Mouse (Mus musculus): Measurements from ENCODE around the gene Hsp90ab1. TPM values are rescaled to one million over a fixed set of nuclear protein-coding genes. Genes with fewer than 3 reads are reported as not detected.

Gene Hsp90ab1
- polyA plus RNA-seq, 1 experiment from 2014 or later: 2,187 TPM

- H3K9me3 ChIP-seq: no peaks in the 10 kb centered on the region
- 3% methylated on average over 64 of the region's 68 CpGs for WGBS
- H3K27ac ChIP-seq (replicated peaks): peak overlapping the region; percentile 98
- peaks cover 78% of the 10 kb centered on the region for H3K27me3 ChIP-seq (replicated peaks; ENCODE audit: low read depth, poor library complexity, severe bottlenecking)
- H3K36me3 ChIP-seq (replicated peaks): peaks cover 17% of the 10 kb centered on the region
- peak; percentile 87 for DNase-seq (ENCODE audit: low spot score)
- peaks cover 64% of the 10 kb centered on the region for H3K4me1 ChIP-seq
- peak overlapping the region; percentile 95 for H3K4me3 ChIP-seq
Observed at GRCm38 (mm10) chr17:45548541-45549512, 24.2 kb downstream of the Hsp90ab1 start.

- Histone ChIP-seq H3K36me3 (replicated peaks) (peaks cover 17% of the 10 kb centered on the region), H3K27me3 (replicated peaks; ENCODE audit: low read depth, poor library complexity, severe bottlenecking) (peaks cover 83% of the 10 kb centered on the region), H3K9me3 (no peaks in the 10 kb centered on the region), H3K4me1 (peaks cover 64% of the 10 kb centered on the region), H3K27ac (replicated peaks) (no peak overlapping the region), H3K4me3 (peak overlapping the region; percentile 95; the same call in 1 of the 2 replicates)
- WGBS: 72% methylated on average over 5 of the region's 5 CpGs
- no peak for DNase-seq (ENCODE audit: low spot score)
Observed at GRCm38 (mm10) chr17:45547461-45548190, 25.4 kb downstream of the Hsp90ab1 start.

- H3K36me3 ChIP-seq (replicated peaks): peaks cover 17% of the 10 kb centered on the region
- peaks cover 90% of the 10 kb centered on the region for H3K27me3 ChIP-seq (replicated peaks; ENCODE audit: low read depth, poor library complexity, severe bottlenecking)
- no peak overlapping the region for H3K27ac ChIP-seq (replicated peaks)
- H3K9me3 ChIP-seq: no peaks in the 10 kb centered on the region
- 66% methylated on average over 16 of the region's 16 CpGs for WGBS
- DNase-seq (ENCODE audit: low spot score): no peak
- H3K4me1 ChIP-seq: peaks cover 62% of the 10 kb centered on the region
- no peak overlapping the region for H3K4me3 ChIP-seq
Observed at GRCm38 (mm10) chr17:45546941-45547340, 26.1 kb downstream of the Hsp90ab1 start.

- Histone ChIP-seq H3K27ac (replicated peaks) (peak overlapping the region; percentile 19; the same call in 1 of the 2 replicates), H3K9me3 (no peaks in the 10 kb centered on the region), H3K36me3 (replicated peaks) (peaks cover 17% of the 10 kb centered on the region), H3K4me3 (peak overlapping the region; percentile 51), H3K27me3 (replicated peaks; ENCODE audit: low read depth, poor library complexity, severe bottlenecking) (peaks cover 93% of the 10 kb centered on the region), H3K4me1 (peaks cover 47% of the 10 kb centered on the region)
- DNase-seq (ENCODE audit: low spot score): peak; percentile 53
- WGBS: 5% methylated on average over 74 of the region's 74 CpGs
Observed at GRCm38 (mm10) chr17:45545278-45545961, 27.7 kb downstream of the Hsp90ab1 start.

GRCm38 (mm10) chr17:45544873-45545277 lies 28.2 kb downstream of the Hsp90ab1 start:
- Histone ChIP-seq H3K4me1 (peaks cover 42% of the 10 kb centered on the region), H3K9me3 (no peaks in the 10 kb centered on the region), H3K4me3 (peak overlapping the region; percentile 51), H3K36me3 (replicated peaks) (peaks cover 17% of the 10 kb centered on the region), H3K27ac (replicated peaks) (peak overlapping the region; percentile 19; the same call in 1 of the 2 replicates), H3K27me3 (replicated peaks; ENCODE audit: low read depth, poor library complexity, severe bottlenecking) (peaks cover 93% of the 10 kb centered on the region)
- no peak for DNase-seq (ENCODE audit: low spot score)
- 2% methylated on average over 46 of the region's 46 CpGs for WGBS

GRCm38 (mm10) chr17:45544001-45544872 lies 28.8 kb downstream of the Hsp90ab1 start:
- H3K36me3 ChIP-seq (replicated peaks): peaks cover 17% of the 10 kb centered on the region
- H3K9me3 ChIP-seq: no peaks in the 10 kb centered on the region
- peaks cover 100% of the 10 kb centered on the region for H3K27me3 ChIP-seq (replicated peaks; ENCODE audit: low read depth, poor library complexity, severe bottlenecking)
- DNase-seq (ENCODE audit: low spot score): peak; percentile 47
- H3K4me1 ChIP-seq: peaks cover 36% of the 10 kb centered on the region
- H3K27ac ChIP-seq (replicated peaks): 0 out of 2 replicates have a peak overlapping the region, but pooled peaks have one; percentile 19
- H3K4me3 ChIP-seq: peak overlapping the region; percentile 51
- WGBS: 5% methylated on average over 24 of the region's 24 CpGs

GRCm38 (mm10) chr17:45543115-45543514 lies 30.0 kb downstream of the Hsp90ab1 start:
- WGBS: 21% methylated on average over 1 of the region's 1 CpGs
- Histone ChIP-seq H3K4me3 (no peak overlapping the region), H3K9me3 (no peaks in the 10 kb centered on the region), H3K27me3 (replicated peaks; ENCODE audit: low read depth, poor library complexity, severe bottlenecking) (peaks cover 100% of the 10 kb centered on the region), H3K4me1 (peaks cover 25% of the 10 kb centered on the region), H3K27ac (replicated peaks) (no peak overlapping the region), H3K36me3 (replicated peaks) (peaks cover 17% of the 10 kb centered on the region)
- DNase-seq (ENCODE audit: low spot score): no peak

GRCm38 (mm10) chr17:45542705-45543104 lies 30.4 kb downstream of the Hsp90ab1 start:
- no peaks in the 10 kb centered on the region for H3K9me3 ChIP-seq
- peaks cover 100% of the 10 kb centered on the region for H3K27me3 ChIP-seq (replicated peaks; ENCODE audit: low read depth, poor library complexity, severe bottlenecking)
- no peak overlapping the region for H3K27ac ChIP-seq (replicated peaks)
- WGBS: 80% methylated on average over 2 of the region's 2 CpGs
- no peak overlapping the region for H3K4me3 ChIP-seq
- no peak for DNase-seq (ENCODE audit: low spot score)
- peaks cover 25% of the 10 kb centered on the region for H3K4me1 ChIP-seq
- peaks cover 17% of the 10 kb centered on the region for H3K36me3 ChIP-seq (replicated peaks)

- H3K27ac ChIP-seq (replicated peaks): no peak overlapping the region
- 42% methylated on average over 6 of the region's 6 CpGs for WGBS
- no peak for DNase-seq (ENCODE audit: low spot score)
- no peaks in the 10 kb centered on the region for H3K9me3 ChIP-seq
- no peak overlapping the region for H3K4me3 ChIP-seq
- H3K36me3 ChIP-seq (replicated peaks): peaks cover 17% of the 10 kb centered on the region
- peaks cover 97% of the 10 kb centered on the region for H3K27me3 ChIP-seq (replicated peaks; ENCODE audit: low read depth, poor library complexity, severe bottlenecking)
- H3K4me1 ChIP-seq: peaks cover 25% of the 10 kb centered on the region
Observed at GRCm38 (mm10) chr17:45542129-45542528, 30.9 kb downstream of the Hsp90ab1 start.

- Histone ChIP-seq H3K4me3 (no peak overlapping the region), H3K4me1 (peaks cover 9% of the 10 kb centered on the region), H3K36me3 (replicated peaks) (peaks cover 4% of the 10 kb centered on the region), H3K27me3 (replicated peaks; ENCODE audit: low read depth, poor library complexity, severe bottlenecking) (peaks cover 97% of the 10 kb centered on the region), H3K9me3 (no peaks in the 10 kb centered on the region), H3K27ac (replicated peaks) (no peak overlapping the region)
- no peak for DNase-seq (ENCODE audit: low spot score)
- 85% methylated on average over 21 of the region's 21 CpGs for WGBS
Observed at GRCm38 (mm10) chr17:45539664-45540063, 33.4 kb downstream of the Hsp90ab1 start.

- H3K4me3 ChIP-seq: no peak overlapping the region
- WGBS: 66% methylated on average over 4 of the region's 4 CpGs
Observed at GRCm38 (mm10) chr17:45538394-45538793, 34.7 kb downstream of the Hsp90ab1 start.

More at GRCm38 (mm10) chr17:45538394-45538793, 34.7 kb downstream of the Hsp90ab1 start:
- Histone ChIP-seq H3K27me3 (replicated peaks; ENCODE audit: low read depth, poor library complexity, severe bottlenecking) (peaks cover 95% of the 10 kb centered on the region), H3K9me3 (no peaks in the 10 kb centered on the region), H3K36me3 (replicated peaks) (no peaks in the 10 kb centered on the region), H3K4me1 (no peaks in the 10 kb centered on the region), H3K27ac (replicated peaks) (no peak overlapping the region)
- DNase-seq (ENCODE audit: low spot score): no peak
